Mouse (Mus musculus) urinary bladder, postnatal 36 days (tissue): ENCODE results near the gene E330034G19Rik.
"Not testable (repeated sequence)": the region's sequence is repeated elsewhere in the genome, so short reads cannot be mapped to it uniquely, and the experiment has no call there.

ENCODE experiments used
- DNase-seq, 2 experiments: peaks; one replicate each; pipeline ENCODE4 v3.0.0; 2022; ENCODE audit warnings: low spot score in 2 of 2, mixed read lengths in 1 of 2

Gene E330034G19Rik

GRCm38 (mm10) chr14:24347007-24347406 lies 54.0 kb downstream of the E330034G19Rik start:
- DNase-seq, result not testable (repeated sequence)

- peak; percentile 8 to 31 for DNase-seq
Measured at GRCm38 (mm10) chr14:24358295-24358951, 65.4 kb downstream of the E330034G19Rik start.
